Mouse (Mus musculus) ES-E14 (cell line): Measurements from ENCODE around the gene Ndufs2. TPM values are rescaled to one million over a fixed set of nuclear protein-coding genes. Genes with fewer than 3 reads are reported as not detected.

Source experiments
- DNase-seq: peaks from one replicate; pipeline ENCODE4 v3.0.0-alpha.2; 2013; ENCODE audit warnings: low read depth, low spot score
- H3K27ac ChIP-seq: 2 replicates; pipeline ENCODE4 v1.5.1; 2012; ENCODE audit warnings: low read depth, mild to moderate bottlenecking, low read length, moderate library complexity, mixed read lengths; ENCODE audit not compliant: poor library complexity, insufficient read depth, severe bottlenecking
- H3K36me3 ChIP-seq: 2 replicates; pipeline ENCODE4 v1.6.1; 2012; ENCODE audit warnings: mild to moderate bottlenecking, low read length, moderate library complexity, mixed read lengths; ENCODE audit not compliant: control insufficient read depth, poor library complexity, insufficient read depth, severe bottlenecking
- H3K4me1 ChIP-seq, 2 experiments: fragments of 150-350 bp in 1 of 2; sonication (generic) in 1 of 2; 2 replicates each; pipeline ENCODE4 v1.6.1; 2012; ENCODE audit warnings: low read length in 2 of 2, mild to moderate bottlenecking in 1 of 2, mixed read lengths in 1 of 2; ENCODE audit not compliant: control insufficient read depth in 2 of 2, insufficient read depth in 2 of 2, poor library complexity in 1 of 2
- H3K4me3 ChIP-seq, 2 experiments: fragments of 150-350 bp in 1 of 2; sonication (generic) in 1 of 2; 2 replicates each; pipeline ENCODE4 v1.5.1; 2012; ENCODE audit warnings: low read length in 2 of 2, low read depth in 1 of 2, mild to moderate bottlenecking in 1 of 2, mixed read lengths in 1 of 2; ENCODE audit not compliant: insufficient read depth in 1 of 2, poor library complexity in 1 of 2, severe bottlenecking in 1 of 2
- H3K9ac ChIP-seq: 2 replicates; pipeline ENCODE4 v1.6.1; 2012; ENCODE audit warnings: low read depth, mild to moderate bottlenecking, low read length, mixed read lengths; ENCODE audit not compliant: poor library complexity, insufficient read depth, severe bottlenecking
- H3K9me3 ChIP-seq: fragments of 150-350 bp; sonication (generic); 2 replicates; pipeline ENCODE4 v1.6.1; 2012; ENCODE audit warnings: low read depth, mild to moderate bottlenecking, low read length; ENCODE audit not compliant: control insufficient read depth, insufficient read depth
- CHD2 ChIP-seq: IDR thresholded peaks from 2 replicates; pipeline ENCODE4 v1.6.1; 2014; ENCODE audit warnings: mild to moderate bottlenecking, low read depth, low read length, inconsistent platforms
- HCFC1 ChIP-seq: IDR thresholded peaks from 2 replicates; pipeline ENCODE4 v1.6.1; 2012; ENCODE audit warnings: low read length, inconsistent platforms, borderline replicate concordance; ENCODE audit not compliant: insufficient read depth
- MAFK ChIP-seq: IDR thresholded peaks from 2 replicates; pipeline ENCODE4 v1.6.1; 2014; ENCODE audit warnings: mild to moderate bottlenecking, low read depth, low read length, inconsistent platforms; ENCODE audit not compliant: insufficient read depth
- ZC3H11A ChIP-seq: IDR thresholded peaks from 2 replicates; pipeline ENCODE4 v1.6.1; 2012; ENCODE audit warnings: low read depth, mild to moderate bottlenecking, inconsistent platforms, low read length, borderline replicate concordance
- ZNF384 ChIP-seq: IDR thresholded peaks from 2 replicates; pipeline ENCODE4 v1.6.1; 2012; ENCODE audit warnings: low read depth, low read length, inconsistent platforms
- in situ Hi-C, 2 experiments: fragments of 600-800 bp; cut with MboI; formaldehyde crosslinking; loops; one replicate each; pipeline ENCODE4 v1.15.1; 2025; ENCODE audit warnings: low sequenced_read_pairs in 2 of 2, inconsistent platforms in 1 of 2; ENCODE audit not compliant: unreplicated experiment in 2 of 2
- total RNA-seq: library from RNA; depleted of rRNA; stranded (reverse); fragments of 300-350 nt; gene quantifications from 2 replicates; pipeline ENCODE4 v1.2.3, GENCODE M21; 2012

Gene Ndufs2
- total RNA-seq, 1 experiment: 175 TPM

GRCm38 (mm10) chr1:171193911-171194830 lies 57.0 kb downstream of the Ndufs2 start:
- TF ChIP-seq MAFK (no peak), CHD2 (no peak), HCFC1 (no peak), ZNF384 (no peak), ZC3H11A (no peak)
- H3K9me3 ChIP-seq: no peaks in the 10 kb centered on the region
- no peak overlapping the region for H3K4me3 ChIP-seq
- in situ Hi-C loops: no loop called here
- no peak for DNase-seq
- H3K27ac ChIP-seq: no peak overlapping the region
- no peaks in the 10 kb centered on the region for H3K36me3 ChIP-seq
- H3K4me1 ChIP-seq: peaks cover 5 to 7% of the 10 kb centered on the region in 2 experiments
- H3K9ac ChIP-seq: no peak overlapping the region

GRCm38 (mm10) chr1:171193093-171193840 lies 57.9 kb downstream of the Ndufs2 start:
- in situ Hi-C loops: no loop called here
- no peak overlapping the region for H3K4me3 ChIP-seq

GRCm38 (mm10) chr1:171192283-171192682 lies 58.9 kb downstream of the Ndufs2 start:
- Histone ChIP-seq H3K36me3 (no peaks in the 10 kb centered on the region), H3K4me1 (peaks cover 11 to 17% of the 10 kb centered on the region in 2 experiments), H3K4me3 (no peak overlapping the region), H3K27ac (no peak overlapping the region), H3K9ac (no peak overlapping the region), H3K9me3 (no peaks in the 10 kb centered on the region)
- DNase-seq: no peak
- no peak for TF ChIP-seq MAFK
- no peak for TF ChIP-seq ZNF384
- TF ChIP-seq ZC3H11A: no peak
- no peak for TF ChIP-seq CHD2
- TF ChIP-seq HCFC1: no peak
- in situ Hi-C loops: no loop called here

More at GRCm38 (mm10) chr1:171193093-171193840, 57.9 kb downstream of the Ndufs2 start:
- Histone ChIP-seq H3K9me3 (no peaks in the 10 kb centered on the region), H3K27ac (no peak overlapping the region), H3K36me3 (no peaks in the 10 kb centered on the region), H3K4me1 (peaks cover 10 to 11% of the 10 kb centered on the region in 2 experiments), H3K9ac (no peak overlapping the region)
- DNase-seq: no peak
- no peak for TF ChIP-seq HCFC1
- TF ChIP-seq ZC3H11A: no peak
- no peak for TF ChIP-seq ZNF384
- no peak for TF ChIP-seq CHD2
- TF ChIP-seq MAFK: no peak

GRCm38 (mm10) chr1:171190832-171191231 lies 60.4 kb downstream of the Ndufs2 start:
- H3K27ac ChIP-seq: no peak overlapping the region
- TF ChIP-seq ZNF384 (no peak), HCFC1 (no peak), MAFK (no peak), ZC3H11A (no peak), CHD2 (no peak)
- H3K36me3 ChIP-seq: no peaks in the 10 kb centered on the region
- DNase-seq: no peak
- in situ Hi-C loops: no loop called here
- no peak overlapping the region for H3K4me3 ChIP-seq
- H3K9ac ChIP-seq: no peak overlapping the region
- H3K9me3 ChIP-seq: no peaks in the 10 kb centered on the region
- H3K4me1 ChIP-seq: peaks cover 9 to 18% of the 10 kb centered on the region in 2 experiments
